Mouse (Mus musculus): ENCODE results near the gene Wdr82. TPM values are rescaled to one million over a fixed set of nuclear protein-coding genes. Genes with fewer than 3 reads are reported as not detected.

Gene Wdr82
- total RNA-seq (2018; cell fraction: chromatin; rRNA removed), result 10 to 100 TPM; 22.3 to 68.0 (median 42.6) TPM
- total RNA-seq (2018; cell fraction: cytosol; rRNA removed), result 10 to 100 TPM; 27.5 to 50.7 (median 39.1) TPM
- total RNA-seq (2018; cell fraction: nucleus; rRNA removed), result 10 to 100 TPM; 28.3 to 71.2 (median 43.9) TPM
- 22.0 to 38.9 TPM (median 30.1 TPM) in 3 replicates for polyA plus RNA-seq (2018)

DNA sequence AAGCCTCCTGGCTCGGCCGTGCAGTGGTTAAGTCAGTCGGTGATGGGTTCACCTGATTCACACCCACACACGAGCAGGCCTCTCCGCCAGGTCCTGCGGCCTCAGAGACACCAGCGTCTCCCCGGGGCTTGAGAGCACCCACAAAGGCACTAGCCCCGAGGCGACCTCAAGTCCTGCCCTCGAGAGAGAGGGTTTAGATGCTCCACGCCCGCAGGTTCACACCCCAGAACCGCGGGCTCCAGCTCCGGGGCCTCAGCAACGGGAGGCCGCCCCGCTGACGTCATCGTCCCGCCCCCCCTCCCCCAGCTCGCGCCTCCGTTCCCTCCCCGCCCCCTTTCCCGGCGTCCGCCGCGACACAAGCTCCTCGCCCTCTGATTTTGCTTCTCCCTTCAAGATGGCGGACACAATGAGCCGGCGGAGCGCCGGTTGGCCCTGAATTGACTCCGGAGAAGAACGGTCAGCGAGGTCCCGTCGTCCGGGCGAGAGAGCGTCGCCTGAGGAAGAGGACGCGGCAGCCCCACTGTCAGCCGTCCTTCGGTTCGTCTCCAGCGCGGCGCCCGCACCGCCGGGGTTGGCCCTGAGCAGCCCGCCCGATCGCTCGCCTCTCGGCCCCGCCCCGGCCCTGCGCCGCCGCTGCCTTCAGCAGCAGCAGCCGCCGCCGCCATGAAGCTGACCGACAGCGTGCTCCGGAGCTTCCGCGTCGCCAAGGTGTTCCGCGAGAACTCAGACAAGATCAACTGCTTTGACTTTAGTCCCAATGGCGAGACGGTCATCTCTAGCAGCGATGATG lies at the start of gene Wdr82:
Wdr82 (plus strand) TSS at position 373 of the 790 bp plus-strand sequence.
- 1% methylated on average over 66 of the region's 81 CpGs for WGBS (ENCODE audit: missing documents)
- H3K4me3 ChIP-seq (ENCODE audit: inconsistent target), result peak within 1 kb of the TSS; percentile 98
- peak within 1 kb of the TSS; percentile 61 for H3K27ac ChIP-seq
- peaks cover 47% of the 10 kb centered on the region for H3K79me2 ChIP-seq (ENCODE audit: inconsistent target)
- no peaks in the 10 kb centered on the region for H3K36me3 ChIP-seq (ENCODE audit: inconsistent target)

- no peak overlapping the region for H3K4me3 ChIP-seq (ENCODE audit: inconsistent target)
- H3K36me3 ChIP-seq (ENCODE audit: inconsistent target), result no peaks in the 10 kb centered on the region
- H3K27ac ChIP-seq, result no peak overlapping the region
- H3K79me2 ChIP-seq (ENCODE audit: inconsistent target), result no peaks in the 10 kb centered on the region
- WGBS (ENCODE audit: missing documents), result 50% methylated on average over 4 of the region's 4 CpGs
These were observed 47.1 kb upstream of the Wdr82 start for GRCm38 (mm10) chr9:106123599-106123998.

- H3K36me3 ChIP-seq (ENCODE audit: inconsistent target), result no peaks in the 10 kb centered on the region
- 64% methylated on average over 2 of the region's 2 CpGs for WGBS (ENCODE audit: missing documents)
- no peaks in the 10 kb centered on the region for H3K79me2 ChIP-seq (ENCODE audit: inconsistent target)
- H3K27ac ChIP-seq, result no peak overlapping the region
- H3K4me3 ChIP-seq (ENCODE audit: inconsistent target), result no peak overlapping the region
These were observed 43.9 kb upstream of the Wdr82 start for GRCm38 (mm10) chr9:106126786-106127251.

- Histone ChIP-seq H3K36me3 (ENCODE audit: inconsistent target) (no peaks in the 10 kb centered on the region), H3K4me3 (ENCODE audit: inconsistent target) (no peak overlapping the region), H3K27ac (no peak overlapping the region), H3K79me2 (ENCODE audit: inconsistent target) (no peaks in the 10 kb centered on the region)
- WGBS (ENCODE audit: missing documents), result 51% methylated on average over 2 of the region's 2 CpGs
These were observed 41.7 kb upstream of the Wdr82 start for GRCm38 (mm10) chr9:106129072-106129471.

- H3K27ac ChIP-seq, result no peak overlapping the region
- no peaks in the 10 kb centered on the region for H3K36me3 ChIP-seq (ENCODE audit: inconsistent target)
- no peak overlapping the region for H3K4me3 ChIP-seq (ENCODE audit: inconsistent target)
- 85% methylated on average over 7 of the region's 7 CpGs for WGBS (ENCODE audit: missing documents)
- no peaks in the 10 kb centered on the region for H3K79me2 ChIP-seq (ENCODE audit: inconsistent target)
These were observed 40.5 kb upstream of the Wdr82 start for GRCm38 (mm10) chr9:106130250-106130649.

DNA sequence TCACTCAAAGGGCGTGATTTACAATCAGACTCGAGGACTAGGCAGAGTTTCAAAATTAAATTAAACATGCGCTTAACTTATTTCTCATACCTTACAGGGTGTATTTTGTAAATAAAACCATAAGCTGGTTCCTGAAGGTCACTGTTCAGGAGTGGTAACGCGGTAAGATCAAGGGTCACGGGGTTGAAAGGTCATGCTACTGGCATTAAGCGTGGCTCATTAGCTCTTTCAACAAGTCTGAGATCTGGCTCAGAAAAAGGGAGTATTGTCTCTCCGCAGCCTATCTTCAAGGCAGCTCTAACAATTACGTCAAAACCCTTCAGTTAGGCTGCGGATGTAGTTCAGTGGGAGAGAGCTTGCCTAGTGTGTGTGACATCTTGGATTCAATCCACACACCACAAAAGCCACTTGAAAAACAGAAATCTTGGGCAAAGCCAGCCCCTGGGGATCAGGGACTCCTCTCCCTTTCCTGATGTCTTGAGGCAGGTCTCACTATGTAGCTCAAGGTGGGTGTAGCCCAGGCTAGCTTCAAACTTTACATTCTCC lies 33.0 kb upstream of the Wdr82 start:
- Histone ChIP-seq H3K27ac (no peak overlapping the region), H3K36me3 (ENCODE audit: inconsistent target) (no peaks in the 10 kb centered on the region), H3K79me2 (ENCODE audit: inconsistent target) (no peaks in the 10 kb centered on the region), H3K4me3 (ENCODE audit: inconsistent target) (no peak overlapping the region)
- 67% methylated on average over 9 of the region's 10 CpGs for WGBS (ENCODE audit: missing documents)

DNA sequence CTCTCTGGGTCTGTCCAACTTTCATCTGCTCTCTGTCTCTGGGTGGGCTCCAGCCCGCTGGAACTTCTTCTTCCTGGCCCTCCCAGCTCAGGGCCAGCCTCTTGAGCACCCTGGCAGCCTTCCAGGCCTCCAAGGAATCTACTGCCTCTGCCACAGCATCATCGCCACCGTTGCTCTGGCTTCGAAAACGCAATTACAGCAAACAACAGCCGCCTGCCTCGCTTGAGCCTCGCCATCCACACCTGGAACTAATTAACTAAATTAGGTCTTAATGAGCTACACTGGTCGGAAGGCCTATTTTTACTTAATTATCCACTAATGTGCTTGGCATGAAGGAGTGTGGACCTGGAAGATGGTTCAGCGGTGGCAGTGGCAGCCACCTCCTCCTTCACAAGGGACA lies 31.0 kb upstream of the Wdr82 start:
- no peak overlapping the region for H3K4me3 ChIP-seq (ENCODE audit: inconsistent target)
- H3K79me2 ChIP-seq (ENCODE audit: inconsistent target), result no peaks in the 10 kb centered on the region
- no peak overlapping the region for H3K27ac ChIP-seq
- 77% methylated on average over 10 of the region's 10 CpGs for WGBS (ENCODE audit: missing documents)
- no peaks in the 10 kb centered on the region for H3K36me3 ChIP-seq (ENCODE audit: inconsistent target)

GRCm38 (mm10) chr9:106141955-106142354 lies 28.8 kb upstream of the Wdr82 start:
- H3K79me2 ChIP-seq (ENCODE audit: inconsistent target), result no peaks in the 10 kb centered on the region
- H3K36me3 ChIP-seq (ENCODE audit: inconsistent target), result no peaks in the 10 kb centered on the region
- H3K4me3 ChIP-seq (ENCODE audit: inconsistent target), result no peak overlapping the region
- 93% methylated on average over 12 of the region's 12 CpGs for WGBS (ENCODE audit: missing documents)
- no peak overlapping the region for H3K27ac ChIP-seq

- Histone ChIP-seq H3K27ac (no peak overlapping the region), H3K79me2 (ENCODE audit: inconsistent target) (no peaks in the 10 kb centered on the region), H3K36me3 (ENCODE audit: inconsistent target) (no peaks in the 10 kb centered on the region), H3K4me3 (ENCODE audit: inconsistent target) (no peak overlapping the region)
- 96% methylated on average over 7 of the region's 7 CpGs for WGBS (ENCODE audit: missing documents)
These were observed 26.6 kb upstream of the Wdr82 start for GRCm38 (mm10) chr9:106144176-106144575.

DNA sequence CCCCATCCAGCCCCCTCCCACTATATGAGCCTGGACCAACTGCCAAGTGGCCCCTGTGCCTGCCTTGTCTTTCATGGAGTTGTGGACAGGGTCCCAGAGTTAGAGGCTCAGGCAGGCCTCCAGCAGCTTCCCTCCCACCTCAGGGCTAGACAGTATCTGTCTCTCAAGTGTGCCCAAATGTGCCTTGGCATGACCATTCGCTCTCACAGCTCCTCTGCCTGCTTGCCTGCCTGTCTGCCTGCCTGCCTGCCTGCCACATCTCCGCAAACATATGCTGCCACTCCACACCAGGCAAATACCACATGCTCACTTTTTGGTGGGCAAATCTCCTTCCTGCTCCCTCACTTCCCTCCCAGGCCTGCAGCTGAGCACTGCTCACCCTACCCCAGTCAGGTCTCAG lies 25.1 kb upstream of the Wdr82 start:
- H3K79me2 ChIP-seq (ENCODE audit: inconsistent target), result no peaks in the 10 kb centered on the region
- no peak overlapping the region for H3K27ac ChIP-seq
- 97% methylated on average over 2 of the region's 2 CpGs for WGBS (ENCODE audit: missing documents)
- H3K36me3 ChIP-seq (ENCODE audit: inconsistent target), result no peaks in the 10 kb centered on the region
- H3K4me3 ChIP-seq (ENCODE audit: inconsistent target), result no peak overlapping the region

DNA sequence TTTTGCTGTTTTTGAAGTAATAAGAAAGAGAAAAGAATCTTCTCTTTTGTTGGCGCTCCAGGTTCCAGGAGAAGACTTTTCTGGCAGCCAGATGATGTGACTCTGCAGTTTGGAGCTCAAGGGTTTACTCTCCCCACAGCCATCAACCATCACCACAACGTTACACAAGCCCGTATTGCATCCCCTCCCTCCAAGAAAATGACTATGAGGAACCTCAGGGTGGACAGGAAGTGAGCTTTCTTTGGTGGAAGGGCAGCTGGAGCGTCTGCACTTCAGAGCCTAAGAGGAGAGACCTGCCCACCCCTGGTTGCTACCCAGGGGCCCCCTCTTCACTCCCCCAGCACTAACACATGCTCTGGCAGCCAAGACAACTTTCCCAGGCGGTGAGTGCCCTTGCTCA lies 23.4 kb upstream of the Wdr82 start:
- 0% methylated on average over 5 of the region's 5 CpGs for WGBS (ENCODE audit: missing documents)
- Histone ChIP-seq H3K36me3 (ENCODE audit: inconsistent target) (no peaks in the 10 kb centered on the region), H3K27ac (no peak overlapping the region), H3K79me2 (ENCODE audit: inconsistent target) (no peaks in the 10 kb centered on the region), H3K4me3 (ENCODE audit: inconsistent target) (no peak overlapping the region)

- H3K4me3 ChIP-seq (ENCODE audit: inconsistent target), result no peak overlapping the region
- 7% methylated on average over 9 of the region's 10 CpGs for WGBS (ENCODE audit: missing documents)
- no peaks in the 10 kb centered on the region for H3K36me3 ChIP-seq (ENCODE audit: inconsistent target)
- no peaks in the 10 kb centered on the region for H3K79me2 ChIP-seq (ENCODE audit: inconsistent target)
- no peak overlapping the region for H3K27ac ChIP-seq
These were observed 22.8 kb upstream of the Wdr82 start for GRCm38 (mm10) chr9:106147851-106148431.

DNA sequence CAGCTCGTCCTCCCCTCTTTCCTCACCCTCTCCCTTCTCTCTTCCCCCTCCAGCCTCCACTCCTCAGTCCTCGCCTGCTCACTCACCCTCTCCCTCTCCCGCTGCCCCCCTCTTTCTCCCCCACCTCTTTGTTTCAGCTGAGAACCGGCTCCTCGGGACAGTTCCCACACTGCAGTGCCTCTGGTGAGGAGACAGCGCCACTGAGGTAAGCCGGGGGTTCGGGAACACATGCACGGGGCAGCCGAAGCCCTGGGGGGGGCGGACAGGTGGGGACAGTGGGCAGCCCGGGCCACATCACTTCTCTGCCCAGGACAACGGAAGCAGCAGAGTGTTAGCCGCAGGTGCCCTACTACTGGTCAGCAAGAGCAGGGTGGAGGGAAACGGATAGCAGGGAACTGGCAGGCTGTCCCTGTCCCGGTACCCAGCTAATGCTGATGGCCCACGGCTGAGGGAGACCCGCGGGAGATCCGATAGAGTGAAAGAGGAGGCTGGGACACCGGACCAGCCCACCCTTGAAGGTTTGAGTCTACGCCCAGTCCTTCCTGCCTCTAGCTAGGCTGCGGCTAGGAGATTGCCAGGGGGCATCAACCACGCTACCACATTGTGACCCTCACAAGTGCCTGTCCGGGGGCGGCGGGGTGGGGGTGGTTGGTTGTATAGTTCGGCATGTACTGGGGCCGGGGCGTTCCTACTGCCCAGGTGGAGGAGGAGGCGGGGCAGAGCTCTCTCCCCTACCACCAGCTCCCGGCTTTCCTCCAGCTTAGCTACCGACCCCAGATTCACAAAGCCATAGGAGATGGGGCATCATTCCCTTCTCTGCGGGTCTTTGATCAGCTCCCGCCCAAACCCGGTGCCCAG lies 22.0 kb upstream of the Wdr82 start:
- Histone ChIP-seq H3K27ac (no peak overlapping the region), H3K36me3 (ENCODE audit: inconsistent target) (no peaks in the 10 kb centered on the region), H3K79me2 (ENCODE audit: inconsistent target) (no peaks in the 10 kb centered on the region), H3K4me3 (ENCODE audit: inconsistent target) (no peak overlapping the region)
- 3% methylated on average over 34 of the region's 36 CpGs for WGBS (ENCODE audit: missing documents)

DNA sequence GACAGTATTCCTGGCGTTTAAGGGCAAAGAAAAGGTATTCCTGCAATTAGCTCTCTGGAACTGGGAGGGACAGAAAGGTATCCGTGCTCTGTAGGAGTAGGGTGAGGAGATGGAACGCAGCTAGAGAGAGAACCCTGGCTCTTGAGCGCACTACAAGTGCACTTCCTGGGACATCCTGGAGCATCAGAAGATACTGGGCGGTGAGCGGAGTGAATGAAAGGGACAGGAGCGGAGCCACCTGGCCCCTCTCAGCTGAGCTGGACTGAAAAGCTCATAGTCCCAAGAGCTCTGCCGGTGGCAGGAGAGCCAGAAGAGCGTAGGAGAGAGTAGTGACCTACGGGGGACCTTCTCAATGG lies 21.4 kb upstream of the Wdr82 start:
- Histone ChIP-seq H3K4me3 (ENCODE audit: inconsistent target) (no peak overlapping the region), H3K27ac (no peak overlapping the region), H3K36me3 (ENCODE audit: inconsistent target) (no peaks in the 10 kb centered on the region), H3K79me2 (ENCODE audit: inconsistent target) (no peaks in the 10 kb centered on the region)
- 59% methylated on average over 10 of the region's 10 CpGs for WGBS (ENCODE audit: missing documents)

Data from macrophage (primary cell).